In genomic region chr13:5870382-5871272, GRCm38 (mm10) we compare ENCODE assay signal across 8 mouse cellular contexts. TPM values are rescaled to one million over a fixed set of nuclear protein-coding genes. Genes with fewer than 3 reads are reported as not detected.
DNase-seq lines count a peak whose midpoint lies in the region; ATAC-seq lines count a peak whose summit lies in the region.

No protein-coding gene starts in this region.

- peak overlapping the region; percentile 69 for H3K27ac ChIP-seq in embryonic facial prominence, embryonic 15.5 days (replicated peaks)
- H3K27ac ChIP-seq in limb, embryonic 10.5 days = no peak overlapping the region
- no peak overlapping the region for H3K27ac ChIP-seq in midbrain, embryonic 11.5 days (ENCODE audit: low read depth, low read length)

- peaks cover 26% of the 10 kb centered on the region for H3K4me1 ChIP-seq in embryonic facial prominence, embryonic 15.5 days
- H3K4me1 ChIP-seq in limb, embryonic 10.5 days = peaks cover 9% of the 10 kb centered on the region
- peaks cover 14% of the 10 kb centered on the region for H3K4me1 ChIP-seq in midbrain, embryonic 11.5 days (ENCODE audit: control insufficient read depth, insufficient read depth, low read length)

- no peak overlapping the region for H3K9ac ChIP-seq in embryonic facial prominence, embryonic 15.5 days
- H3K9ac ChIP-seq in midbrain, embryonic 11.5 days (ENCODE audit: low read length) = no peak overlapping the region

- peak overlapping the region; percentile 12; the same call in 1 of the 2 replicates for H3K4me2 ChIP-seq in embryonic facial prominence, embryonic 15.5 days (replicated peaks)
- H3K4me2 ChIP-seq in midbrain, embryonic 11.5 days = peak overlapping the region; percentile 19

- peaks cover 28% of the 10 kb centered on the region for H3K36me3 ChIP-seq in embryonic facial prominence, embryonic 15.5 days
- H3K36me3 ChIP-seq in limb, embryonic 10.5 days = peaks cover 30% of the 10 kb centered on the region
- peaks cover 15% of the 10 kb centered on the region for H3K36me3 ChIP-seq in midbrain, embryonic 11.5 days (ENCODE audit: control insufficient read depth, insufficient read depth, low read length)

- no peak overlapping the region for H3K4me3 ChIP-seq in embryonic facial prominence, embryonic 15.5 days (replicated peaks)
- H3K4me3 ChIP-seq in limb, embryonic 10.5 days = no peak overlapping the region
- H3K4me3 ChIP-seq in midbrain, embryonic 11.5 days (ENCODE audit: low read depth, low read length) = no peak overlapping the region

- peak; percentile 49; the same call in 1 of the 2 replicates for ATAC-seq in embryonic facial prominence, embryonic 15.5 days (ENCODE audit: insufficient number of reproducible peaks, low FRiP score, low TSS enrichment, low read depth)
- ATAC-seq in midbrain, embryonic 11.5 days (ENCODE audit: low FRiP score) = peak; percentile 87
- ATAC-seq in erythroblast, adult 5-6 weeks (replicated peaks; ENCODE audit: low FRiP score, poor library complexity, severe bottlenecking) = no peak

- H3K27me3 ChIP-seq in embryonic facial prominence, embryonic 15.5 days = no peaks in the 10 kb centered on the region
- H3K27me3 ChIP-seq in limb, embryonic 10.5 days (ENCODE audit: low read depth, poor library complexity, severe bottlenecking) = no peaks in the 10 kb centered on the region
- H3K27me3 ChIP-seq in midbrain, embryonic 11.5 days (ENCODE audit: control insufficient read depth, insufficient read depth, low read length) = no peaks in the 10 kb centered on the region

- peak; percentile 53 for DNase-seq in layer of hippocampus, adult 9-11 months
- no peak for DNase-seq in layer of hippocampus, adult 18-20 months (ENCODE audit: low spot score in 2 of 2)
- DNase-seq in heart, postnatal 10 days = peak; percentile 80 to 84
- DNase-seq in limb, embryonic 10.5 days (ENCODE audit: low spot score) = peak; percentile 37
- DNase-seq in midbrain, embryonic 11.5 days (ENCODE audit: low spot score, missing footprints) = peak; percentile 90
- DNase-seq in layer of hippocampus, postnatal 36 days = no peak

- intact Hi-C loops in heart, postnatal 10 days (cut with DNase I) = loop anchor here (5.0 kb wide), 1 partner anchor 382 kb away; no protein-coding TSS in a partner anchor

- 11% methylated on average over 15 of the region's 15 CpGs for WGBS in embryonic facial prominence, embryonic 15.5 days
- 22% methylated on average over 15 of the region's 15 CpGs for whole genome bisulfite sequencing in limb, embryonic 10.5 days
- WGBS in midbrain, embryonic 11.5 days = 12% methylated on average over 15 of the region's 15 CpGs

- H3K9me3 ChIP-seq in embryonic facial prominence, embryonic 15.5 days (replicated peaks) = no peaks in the 10 kb centered on the region
- H3K9me3 ChIP-seq in limb, embryonic 10.5 days (replicated peaks) = no peaks in the 10 kb centered on the region
- no peaks in the 10 kb centered on the region for H3K9me3 ChIP-seq in midbrain, embryonic 11.5 days (ENCODE audit: control insufficient read depth, low read length)

RNA-seq across cellular contexts. Expression of gene Klf6, which starts 9.3 kb away (rescaled TPM):
- 10 to 100 TPM; 27.9 to 31.9 TPM for total RNA-seq in layer of hippocampus, adult 18-20 months (2021)
- 90.1 and 97.1 TPM in 2 replicates for polyA plus RNA-seq in embryonic facial prominence, embryonic 15.5 days (2015; fragmentation: Nextera tagmentation; extraction: Ambion mirVana)
- total RNA-seq in heart, postnatal 10 days (2021) = 10 to 100 TPM; 58.7 to 81.6 TPM
- 19.4 and 19.6 TPM in 2 replicates for polyA plus RNA-seq in limb, embryonic 10.5 days (2016; fragmentation: Nextera tagmentation; extraction: Ambion mirVana)
- polyA plus RNA-seq in midbrain, embryonic 11.5 days (2014; fragmentation: Nextera tagmentation; extraction: Ambion mirVana) = 54.6 and 59.5 TPM in 2 replicates
- 10 to 100 TPM; 28.6 to 32.6 TPM for total RNA-seq in layer of hippocampus, postnatal 36 days (2021)
- total RNA-seq in erythroblast, adult 5-6 weeks (2015; ENCODE audit: low replicate concordance) = 20.8 and 21.9 TPM in 2 replicates
- 19.7 and 37.8 TPM in 2 replicates for total RNA-seq in erythroblast, adult 5-6 weeks (2017; ENCODE audit: low replicate concordance)

Comparison
In these comparisons a context has a peak if more than half of its experiments do, and no peak if none do; other contexts are left out.
1. DNase-seq: peak in layer of hippocampus, adult 9-11 months (single experiment), heart, postnatal 10 days (2 of 2), limb, embryonic 10.5 days (single experiment) and midbrain, embryonic 11.5 days (single experiment); none in layer of hippocampus, adult 18-20 months (0 of 2) and layer of hippocampus, postnatal 36 days (0 of 2).